Mouse (Mus musculus) erythroblast, embryonic 14.5 days (primary cell): ENCODE results near the gene Gm12887. TPM values are rescaled to one million over a fixed set of nuclear protein-coding genes. Genes with fewer than 3 reads are reported as not detected.

Source experiments
- H3K27me3 ChIP-seq: 2 replicates; pipeline ENCODE4 v1.6.1; 2012; ENCODE audit warnings: inconsistent platforms; ENCODE audit not compliant: control insufficient read depth
- H3K36me3 ChIP-seq: 2 replicates; pipeline ENCODE4 v1.6.1; 2012; ENCODE audit warnings: mild to moderate bottlenecking, inconsistent platforms; ENCODE audit not compliant: control insufficient read depth
- H3K4me1 ChIP-seq: 2 replicates; pipeline ENCODE4 v1.6.1; 2012; ENCODE audit warnings: inconsistent platforms; ENCODE audit not compliant: control insufficient read depth
- H3K4me3 ChIP-seq: replicated peaks from 2 replicates; pipeline ENCODE3; 2012; ENCODE audit warnings: moderate library complexity, mild to moderate bottlenecking, inconsistent platforms
- H3K9me3 ChIP-seq: 2 replicates; pipeline ENCODE4 v1.6.1; 2012; ENCODE audit warnings: low read length, inconsistent platforms, mixed read lengths; ENCODE audit not compliant: control insufficient read depth
- GATA1 ChIP-seq: IDR thresholded peaks from 2 replicates; pipeline ENCODE4 v1.6.1; 2012; ENCODE audit warnings: low read length, inconsistent platforms, mixed read lengths
- TAL1 ChIP-seq: IDR thresholded peaks from 3 replicates; pipeline ENCODE4 v1.6.1; 2012; ENCODE audit warnings: low read length, inconsistent platforms, mixed read lengths
- polyA plus RNA-seq: library from polyadenylated mRNA; stranded (reverse); fragments of >175 nt; gene quantifications from 2 replicates; pipeline ENCODE4 v1.2.3, GENCODE M21; 2012

Gene Gm12887
- polyA plus RNA-seq: not detected in 2 replicates

- Histone ChIP-seq H3K36me3 (no peaks in the 10 kb centered on the region), H3K4me3 (no peak within 1 kb of the TSS), H3K4me1 (no peaks in the 10 kb centered on the region), H3K27me3 (no peaks in the 10 kb centered on the region), H3K9me3 (peaks cover 20% of the 10 kb centered on the region)
- TF ChIP-seq GATA1 (no peak), TAL1 (no peak)
These were observed at the start of gene Gm12887 for GRCm38 (mm10) chr4:121622003-121622402. Gene Gm12887, minus strand, starts transcription at chr4:121622103.

GRCm38 (mm10) chr4:121657040-121657439 lies 35.1 kb upstream of the Gm12887 start:
- Histone ChIP-seq H3K9me3 (peaks cover 2% of the 10 kb centered on the region; the same call in 1 of the 2 replicates), H3K36me3 (no peaks in the 10 kb centered on the region), H3K4me3 (no peak overlapping the region), H3K27me3 (no peaks in the 10 kb centered on the region), H3K4me1 (no peaks in the 10 kb centered on the region)
- TF ChIP-seq GATA1: no peak
- TF ChIP-seq TAL1: no peak

Other genes with a start within 250 kb of the Gm12887 start
- gene Gm12886, start 199.0 kb downstream of the Gm12887 start, polyA plus RNA-seq: not detected in 2 replicates